1 mouse cellular context compared by ENCODE assay signal in the genomic region with DNA sequence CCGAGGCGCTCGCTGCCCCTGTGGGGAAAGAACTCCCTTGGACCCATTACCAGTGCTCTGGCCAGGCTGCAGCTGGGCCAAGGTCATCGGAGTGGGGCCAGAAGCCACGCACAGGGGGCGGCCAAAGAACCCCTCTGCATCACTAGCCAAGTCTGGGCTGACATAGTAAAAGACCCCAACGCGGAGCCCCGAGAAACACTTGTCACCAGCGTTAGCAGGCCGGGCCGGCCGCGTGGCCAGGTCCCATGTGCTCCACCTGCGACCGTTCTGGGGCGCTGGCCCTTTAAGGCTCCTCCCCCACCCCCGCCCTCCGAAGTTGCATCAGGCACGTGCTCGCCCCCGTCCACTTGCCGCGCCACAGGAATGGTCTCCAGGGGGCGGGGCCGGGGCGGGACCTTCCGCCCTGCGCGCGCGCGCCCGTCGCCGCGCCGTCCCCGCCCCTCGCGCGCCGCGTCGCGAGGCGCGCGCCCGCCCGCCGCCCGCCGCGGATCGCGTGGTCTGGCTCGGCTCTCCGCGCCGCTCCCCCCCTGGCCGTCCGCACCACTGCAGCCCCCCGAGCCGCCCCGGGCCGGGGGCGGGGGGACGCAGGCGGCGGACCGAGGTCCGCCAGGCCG.
TF ChIP-seq lines count a peak whose summit lies in the region.

No protein-coding gene starts in this region.

TF ChIP-seq in CH12.LX, 34 proteins besides CTCF, POLR2A, EP300 and RAD21 (continued from another document):
- TF ChIP-seq NRF1 (IDR thresholded peaks at IDR 0.05; ENCODE audit: low read depth, low read length) = peak; percentile 58; the same call in 1 of the 2 replicates
- no peak for TF ChIP-seq UBTF (IDR thresholded peaks at IDR 0.05; ENCODE audit: low read depth, low read length)
- peak; percentile 51; the same call in 1 of the 2 replicates for TF ChIP-seq ELF1 (IDR thresholded peaks at IDR 0.05; ENCODE audit: low read depth, low read length)
- peak; percentile 5; the same call in 1 of the 2 replicates for TF ChIP-seq IRF4 (IDR thresholded peaks at IDR 0.05; ENCODE audit: low read depth, low read length)
- TF ChIP-seq MXI1 (IDR thresholded peaks at IDR 0.05; ENCODE audit: low read depth, low read length) = peak; percentile 99
- TF ChIP-seq KAT2A (IDR thresholded peaks at IDR 0.05; ENCODE audit: insufficient replicate concordance, low read length) = no peak
- TF ChIP-seq HCFC1 (IDR thresholded peaks at IDR 0.05; ENCODE audit: low read depth, low read length) = peak; percentile 71
- no peak for TF ChIP-seq USF2 (conservative IDR thresholded peaks at IDR 0.05; ENCODE audit: low read depth, low read length)
- no peak for TF ChIP-seq ZNF384 (IDR thresholded peaks at IDR 0.05; ENCODE audit: low read depth, low read length)
- TF ChIP-seq JUND (conservative IDR thresholded peaks at IDR 0.05; ENCODE audit: low read depth, low read length) = no peak
- no peak for TF ChIP-seq E2F4 (IDR thresholded peaks at IDR 0.05; ENCODE audit: insufficient replicate concordance, low read depth, low read length)
- peak; percentile 100 for TF ChIP-seq MYC (IDR thresholded peaks at IDR 0.05; ENCODE audit: low read depth, low read length)
- no peak for TF ChIP-seq MAFK (IDR thresholded peaks at IDR 0.05; ENCODE audit: insufficient replicate concordance, low read length)
- peak; percentile 75 for TF ChIP-seq SIN3A (IDR thresholded peaks at IDR 0.05; ENCODE audit: low read length)
- TF ChIP-seq POLR2AphosphoS2 (IDR thresholded peaks at IDR 0.05; ENCODE audit: low read depth, low read length) = peak; percentile 64; the same call in 1 of the 2 replicates
- TF ChIP-seq CHD1 (IDR thresholded peaks at IDR 0.05; ENCODE audit: low read depth, low read length) = no peak
- no peak for TF ChIP-seq ZC3H11A (IDR thresholded peaks at IDR 0.05; ENCODE audit: low read depth, low read length)
- no peak for TF ChIP-seq PAX5 (IDR thresholded peaks at IDR 0.05; ENCODE audit: low read length)
- TF ChIP-seq RCOR1 (conservative IDR thresholded peaks at IDR 0.05; ENCODE audit: low read depth, low read length) = no peak
- TF ChIP-seq CHD2 (IDR thresholded peaks at IDR 0.05; ENCODE audit: low read length) = no peak
- TF ChIP-seq ZKSCAN1 (IDR thresholded peaks at IDR 0.05; ENCODE audit: borderline replicate concordance, low read depth, low read length) = no peak
- TF ChIP-seq GABPA (IDR thresholded peaks at IDR 0.05; ENCODE audit: insufficient replicate concordance, low read depth, low read length) = no peak
- TF ChIP-seq ETS1 (conservative IDR thresholded peaks at IDR 0.05; ENCODE audit: low read depth, low read length) = peak; percentile 29; the same call in 1 of the 2 replicates
- peak; percentile 99 for TF ChIP-seq MAX (IDR thresholded peaks at IDR 0.05; ENCODE audit: low read length)
- TF ChIP-seq SMC3 (IDR thresholded peaks at IDR 0.05; ENCODE audit: low read depth, low read length) = no peak
